Mouse (Mus musculus) lung, embryonic 14.5 days (tissue): Measurements from ENCODE around the gene Mindy3. TPM values are rescaled to one million over a fixed set of nuclear protein-coding genes. Genes with fewer than 3 reads are reported as not detected.

Source experiments
- ATAC-seq: fragments of 200-750 bp; cut with Nextera tagmentation; 2 replicates; pipeline ENCODE4 v1.8.0; 2017; ENCODE audit warnings: mild to moderate bottlenecking, moderate TSS enrichment, moderate library complexity; ENCODE audit not compliant: insufficient read depth
- DNase-seq: peaks from one replicate; pipeline ENCODE4 v3.0.0-alpha.2; 2015
- H3K27ac ChIP-seq: fragments of 300-500 bp; sonication (generic); 2 replicates; pipeline ENCODE4 v1.5.1; 2014; ENCODE audit warnings: low read depth, mild to moderate bottlenecking, moderate library complexity
- H3K27me3 ChIP-seq: fragments of 300-500 bp; sonication (generic); 2 replicates; pipeline ENCODE4 v1.6.1; 2014; ENCODE audit warnings: low read length, control low read depth; ENCODE audit not compliant: insufficient read depth
- H3K36me3 ChIP-seq: fragments of 300-500 bp; sonication (generic); 2 replicates; pipeline ENCODE4 v1.6.1; 2014; ENCODE audit warnings: control low read depth; ENCODE audit not compliant: insufficient read depth
- H3K4me1 ChIP-seq: fragments of 300-500 bp; sonication (generic); 2 replicates; pipeline ENCODE4 v1.6.1; 2014; ENCODE audit warnings: antibody characterized with exemption, control low read depth; ENCODE audit not compliant: insufficient read depth
- H3K4me2 ChIP-seq: fragments of 300-500 bp; sonication (generic); 2 replicates; pipeline ENCODE4 v1.6.1; 2014; ENCODE audit warnings: mild to moderate bottlenecking
- H3K4me3 ChIP-seq: fragments of 300-500 bp; sonication (generic); 2 replicates; pipeline ENCODE4 v1.5.1; 2014; ENCODE audit warnings: low read depth, low read length
- H3K9ac ChIP-seq: fragments of 300-500 bp; sonication (generic); 2 replicates; pipeline ENCODE4 v1.6.1; 2014
- H3K9me3 ChIP-seq: fragments of 300-500 bp; sonication (generic); 2 replicates; pipeline ENCODE4 v1.6.1; 2016; ENCODE audit warnings: low read depth, low read length, control low read depth
- CTCF ChIP-seq: IDR thresholded peaks from 2 replicates; pipeline ENCODE4 v1.5.1; 2016; ENCODE audit warnings: antibody characterized with exemption, low read depth
- WGBS: fragments of 180-500 bp; shearing (Covaris S2); extraction: QIAGEN DNeasy Blood & Tissue Kit; methylation state at CpG from one replicate; pipeline ENCODE4 v1.1.7; 2014; 5-methylcytosine and 5-hydroxymethylcytosine counted together
- polyA plus RNA-seq: library from polyadenylated mRNA; unstranded; fragments of >200 nt; fragmentation: Nextera tagmentation; extraction: Ambion mirVana; gene quantifications from 2 replicates; pipeline ENCODE4 v1.2.1, GENCODE M21; 2014

Gene Mindy3
- polyA plus RNA-seq, 1 experiment from 2014 or later, result 34.3 TPM

- H3K4me2 ChIP-seq, result no peak overlapping the region
- H3K27me3 ChIP-seq, result no peaks in the 10 kb centered on the region
- no peaks in the 10 kb centered on the region for H3K9me3 ChIP-seq
- H3K4me1 ChIP-seq, result peaks cover 3% of the 10 kb centered on the region; the same call in 1 of the 2 replicates
- no peak overlapping the region for H3K4me3 ChIP-seq
- no peak overlapping the region for H3K27ac ChIP-seq
- H3K36me3 ChIP-seq, result no peaks in the 10 kb centered on the region
- H3K9ac ChIP-seq, result no peak overlapping the region
- DNase-seq (peak; percentile 67), ATAC-seq (no peak)
- TF ChIP-seq CTCF, result no peak
These were observed 112.0 kb downstream of the Mindy3 start for GRCm38 (mm10) chr2:12307311-12307710.

- TF ChIP-seq CTCF, result no peak
- DNase-seq (peak; percentile 88), ATAC-seq (peak; percentile 67)
- H3K36me3 ChIP-seq, result no peaks in the 10 kb centered on the region
- H3K27me3 ChIP-seq, result peaks cover 10% of the 10 kb centered on the region; the same call in 1 of the 2 replicates
- peak overlapping the region; percentile 74; the same call in 1 of the 2 replicates for H3K27ac ChIP-seq
- no peak overlapping the region for H3K9ac ChIP-seq
- no peak overlapping the region for H3K4me3 ChIP-seq
- H3K4me1 ChIP-seq, result peaks cover 3% of the 10 kb centered on the region; the same call in 1 of the 2 replicates
- 35% methylated on average over 9 of the region's 9 CpGs for WGBS
- no peaks in the 10 kb centered on the region for H3K9me3 ChIP-seq
- no peak overlapping the region for H3K4me2 ChIP-seq
These were observed 114.1 kb downstream of the Mindy3 start for GRCm38 (mm10) chr2:12305064-12305650.

GRCm38 (mm10) chr2:12301431-12302170 is 117.7 kb downstream of the Mindy3 start, which contains the start of gene Itga8:
TSS of gene Itga8 (minus strand) at chr2:12301922.
- Histone ChIP-seq H3K4me2 (peak within 1 kb of the TSS; percentile 74), H3K4me3 (peak within 1 kb of the TSS; percentile 67), H3K9ac (peak within 1 kb of the TSS; percentile 76), H3K4me1 (peaks cover 3% of the 10 kb centered on the region; the same call in 1 of the 2 replicates), H3K9me3 (no peaks in the 10 kb centered on the region), H3K27ac (peak within 1 kb of the TSS; percentile 47; the same call in 1 of the 2 replicates), H3K36me3 (no peaks in the 10 kb centered on the region), H3K27me3 (peaks cover 10% of the 10 kb centered on the region; the same call in 1 of the 2 replicates)
- WGBS, result under 1% methylated on average over 56 of the region's 56 CpGs
- ATAC-seq (peak; percentile 94), DNase-seq (peak; percentile 96)
- TF ChIP-seq CTCF, result peak; percentile 89

- 32% methylated on average over 15 of the region's 15 CpGs for WGBS
- no peak for DNase-seq
- peaks cover 3% of the 10 kb centered on the region; the same call in 1 of the 2 replicates for H3K4me1 ChIP-seq
These were observed 118.6 kb downstream of the Mindy3 start for GRCm38 (mm10) chr2:12300449-12301228.

GRCm38 (mm10) chr2:12297287-12297686 is 122.0 kb downstream of the Mindy3 start:
- Histone ChIP-seq H3K27ac (no peak overlapping the region), H3K36me3 (no peaks in the 10 kb centered on the region), H3K4me2 (no peak overlapping the region), H3K4me1 (no peaks in the 10 kb centered on the region), H3K4me3 (no peak overlapping the region), H3K9ac (no peak overlapping the region), H3K9me3 (no peaks in the 10 kb centered on the region), H3K27me3 (peaks cover 10% of the 10 kb centered on the region; the same call in 1 of the 2 replicates)
- ATAC-seq (no peak), DNase-seq (no peak)
- no peak for TF ChIP-seq CTCF
- WGBS, result 80% methylated on average over 5 of the region's 5 CpGs

More at GRCm38 (mm10) chr2:12300449-12301228, 118.6 kb downstream of the Mindy3 start:
- peak overlapping the region; percentile 76 for H3K9ac ChIP-seq
- ATAC-seq, result no peak
- peak overlapping the region; percentile 67 for H3K4me3 ChIP-seq
- no peak for TF ChIP-seq CTCF
- no peaks in the 10 kb centered on the region for H3K36me3 ChIP-seq
- no peaks in the 10 kb centered on the region for H3K9me3 ChIP-seq
- H3K27me3 ChIP-seq, result peaks cover 10% of the 10 kb centered on the region; the same call in 1 of the 2 replicates
- H3K27ac ChIP-seq, result no peak overlapping the region
- H3K4me2 ChIP-seq, result peak overlapping the region; percentile 74

Other genes starting within 250 kb of the Mindy3 start
- gene Itga8, start 117.5 kb downstream of the Mindy3 start, polyA plus RNA-seq, result 42.6 and 44.1 TPM in 2 replicates